In genomic region chr11:94420325-94420724, GRCm38 (mm10) we compare ENCODE assay signal across 8 mouse cellular contexts. TPM values are rescaled to one million over a fixed set of nuclear protein-coding genes. Genes with fewer than 3 reads are reported as not detected.
DNase-seq lines count a peak whose midpoint lies in the region; ATAC-seq and TF ChIP-seq lines count a peak whose summit lies in the region.

No protein-coding gene starts in this region.

- H3K36me3 ChIP-seq in heart, postnatal 0 days (replicated peaks; ENCODE audit: control insufficient read depth, insufficient read depth, low read length) = peaks cover 23% of the 10 kb centered on the region
- 0 out of 2 replicates have a peak, but pooled peaks cover 4% of the 10 kb centered on the region for H3K36me3 ChIP-seq in heart, embryonic 10.5 days

- H3K9ac ChIP-seq in heart, postnatal 0 days (replicated peaks; ENCODE audit: low read depth, low read length) = no peak overlapping the region

- no peaks in the 10 kb centered on the region for H3K9me3 ChIP-seq in heart, postnatal 0 days (replicated peaks; ENCODE audit: control insufficient read depth, low read length)
- no peaks in the 10 kb centered on the region for H3K9me3 ChIP-seq in heart, embryonic 10.5 days

- ATAC-seq in heart, postnatal 0 days (ENCODE audit: insufficient read depth, low read depth) = no peak

- no peak overlapping the region for H3K4me2 ChIP-seq in heart, postnatal 0 days (ENCODE audit: low read depth, low read length)

- peak; percentile 38 for DNase-seq in heart, postnatal 0 days (ENCODE audit: low spot score)
- no peak for DNase-seq in heart, embryonic 10.5 days (ENCODE audit: low spot score)
- DNase-seq in thymus, postnatal 14 days = peak; percentile 10
- DNase-seq in thymus, postnatal 0 days (ENCODE audit: low spot score) = no peak
- peak; percentile 56 to 57 for DNase-seq in cerebellum, postnatal 36 days
- DNase-seq in lung, postnatal 10 days = peak; percentile 68
- DNase-seq in yolk sac, embryonic 10.5 days (ENCODE audit: low spot score) = no peak
- DNase-seq in layer of hippocampus, adult 9-11 months = no peak

- peak; percentile 76 for TF ChIP-seq CTCF in heart, postnatal 0 days (IDR thresholded peaks at IDR 0.05; ENCODE audit: low read depth)

- WGBS in heart, postnatal 0 days = 21% methylated on average over 7 of the region's 7 CpGs
- WGBS in heart, embryonic 10.5 days = 36% methylated on average over 7 of the region's 7 CpGs

- H3K4me1 ChIP-seq in heart, postnatal 0 days (ENCODE audit: control insufficient read depth, insufficient read depth) = 0 out of 2 replicates have a peak, but pooled peaks cover 4% of the 10 kb centered on the region
- H3K4me1 ChIP-seq in heart, embryonic 10.5 days = peaks cover 37% of the 10 kb centered on the region

- no peak for TF ChIP-seq EP300 in heart, postnatal 0 days (IDR thresholded peaks at IDR 0.05; ENCODE audit: low read depth)

- H3K4me3 ChIP-seq in heart, postnatal 0 days (ENCODE audit: low read depth, low read length) = no peak overlapping the region
- no peak overlapping the region for H3K4me3 ChIP-seq in heart, embryonic 10.5 days

- H3K27me3 ChIP-seq in heart, postnatal 0 days (ENCODE audit: control insufficient read depth, insufficient read depth, low read length) = peaks cover 10% of the 10 kb centered on the region; the same call in 1 of the 2 replicates
- H3K27me3 ChIP-seq in heart, embryonic 10.5 days (ENCODE audit: insufficient read depth, poor library complexity, severe bottlenecking) = peaks cover 85% of the 10 kb centered on the region

- H3K27ac ChIP-seq in heart, postnatal 0 days (ENCODE audit: low read depth) = no peak overlapping the region
- no peak overlapping the region for H3K27ac ChIP-seq in heart, embryonic 10.5 days

RNA-seq across cellular contexts. Expression of gene Abcc3, which starts 27.5 kb away (rescaled TPM):
- 2.2 and 14.5 TPM in 2 replicates for total RNA-seq in heart, postnatal 0 days (2014; rRNA removed; ENCODE audit: low replicate concordance)
- polyA plus RNA-seq in heart, postnatal 0 days (2015; fragmentation: Nextera tagmentation; extraction: Ambion mirVana) = 0.72 and 0.88 TPM in 2 replicates
- polyA plus RNA-seq in heart, embryonic 10.5 days (2016; fragmentation: Nextera tagmentation; extraction: Ambion mirVana) = 0.48 and 0.88 TPM in 2 replicates
- 2.6 and 2.8 TPM in 2 replicates for polyA plus RNA-seq in thymus, postnatal 0 days (2015; fragmentation: Nextera tagmentation; extraction: Ambion mirVana)

RNA-seq across cellular contexts. Expression of gene Cacna1g, which starts 53.7 kb away (rescaled TPM):
- 29.6 and 46.2 TPM in 2 replicates for total RNA-seq in heart, postnatal 0 days (2014; rRNA removed; ENCODE audit: low replicate concordance)
- 6.9 and 7.4 TPM in 2 replicates for polyA plus RNA-seq in heart, postnatal 0 days (2015; fragmentation: Nextera tagmentation; extraction: Ambion mirVana)
- 1.5 and 2.4 TPM in 2 replicates for polyA plus RNA-seq in heart, embryonic 10.5 days (2016; fragmentation: Nextera tagmentation; extraction: Ambion mirVana)
- polyA plus RNA-seq in thymus, postnatal 0 days (2015; fragmentation: Nextera tagmentation; extraction: Ambion mirVana) = 0.21 and 0.23 TPM in 2 replicates

Comparison
In these comparisons a context has a peak if more than half of its experiments do, and no peak if none do; other contexts are left out.
1. DNase-seq: peak in heart, postnatal 0 days (single experiment), thymus, postnatal 14 days (single experiment), cerebellum, postnatal 36 days (2 of 2) and lung, postnatal 10 days (single experiment); none in heart, embryonic 10.5 days (single experiment), thymus, postnatal 0 days (single experiment), yolk sac, embryonic 10.5 days (single experiment) and layer of hippocampus, adult 9-11 months (single experiment).